Mouse (Mus musculus) cerebellum, postnatal 10 days (tissue): ENCODE data around the gene Gm45140.
"Not testable (repeated sequence)": the region's sequence is repeated elsewhere in the genome, so short reads cannot be mapped to it uniquely, and the experiment has no call there.

Experiments used
- DNase-seq, 2 experiments: peaks; one replicate each; pipeline ENCODE4 v3.0.0; 2021; ENCODE audit warnings: mixed read lengths in 2 of 2

The Gm45140 gene

DNA sequence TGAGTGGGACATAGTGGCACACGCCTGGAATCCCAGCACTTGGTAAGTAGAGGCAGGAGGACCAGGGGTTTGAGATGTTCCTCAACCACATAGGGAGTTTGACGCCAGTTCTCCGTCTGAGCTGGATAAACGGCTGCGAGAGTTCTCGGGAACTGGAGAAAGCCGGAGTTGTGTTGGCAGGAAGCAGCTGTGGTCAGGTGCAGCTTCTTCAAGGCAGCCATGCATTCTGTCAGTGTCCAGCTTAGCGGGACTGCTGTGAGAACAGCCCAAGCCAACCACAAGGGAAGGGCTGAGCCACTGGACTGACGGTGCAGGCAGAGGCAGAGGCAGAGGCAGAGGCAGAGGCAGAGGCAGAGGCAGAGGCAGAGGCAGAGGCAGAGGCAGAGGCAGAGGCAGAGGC is 60.7 kb downstream of the Gm45140 start:
- DNase-seq = no peak

DNA sequence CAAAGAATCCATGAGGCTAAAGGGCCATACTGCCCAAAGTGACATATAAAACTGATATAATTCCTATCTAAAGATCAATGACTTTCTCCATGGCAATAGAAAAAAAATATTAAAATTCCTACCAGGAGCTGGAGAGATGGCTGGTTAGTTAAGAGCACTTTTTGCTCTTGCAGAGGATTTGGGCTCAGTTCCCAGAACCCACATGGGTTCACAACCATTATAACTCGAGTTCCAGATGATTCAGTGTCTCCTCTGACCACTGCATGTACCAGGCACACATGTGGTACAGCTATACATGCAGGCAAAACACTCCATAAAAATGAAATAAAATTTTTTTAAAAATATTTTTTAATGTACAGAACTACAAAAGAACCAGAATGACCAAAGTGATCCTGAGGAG is 61.1 kb downstream of the Gm45140 start:
- DNase-seq = no peak

DNA sequence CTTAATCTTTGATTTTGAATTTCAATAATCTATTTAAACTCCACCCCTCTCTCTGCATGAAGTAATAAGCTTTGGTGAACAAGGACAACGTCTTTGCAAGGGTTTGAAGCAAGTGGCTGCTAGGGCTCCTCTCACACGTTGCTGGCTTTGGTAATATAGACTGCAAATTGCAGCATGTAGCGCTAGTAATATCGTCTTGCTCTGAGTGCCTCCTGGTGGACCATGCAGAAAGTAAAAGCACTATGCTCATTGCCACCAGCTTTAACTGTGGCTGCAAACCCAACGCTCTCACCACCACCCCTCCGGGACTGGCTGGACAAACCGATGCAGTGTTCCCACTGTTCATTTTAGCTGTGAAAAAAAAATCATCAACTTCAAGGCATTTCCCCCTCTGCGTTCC is 65.0 kb downstream of the Gm45140 start:
- DNase-seq = no peak

DNA sequence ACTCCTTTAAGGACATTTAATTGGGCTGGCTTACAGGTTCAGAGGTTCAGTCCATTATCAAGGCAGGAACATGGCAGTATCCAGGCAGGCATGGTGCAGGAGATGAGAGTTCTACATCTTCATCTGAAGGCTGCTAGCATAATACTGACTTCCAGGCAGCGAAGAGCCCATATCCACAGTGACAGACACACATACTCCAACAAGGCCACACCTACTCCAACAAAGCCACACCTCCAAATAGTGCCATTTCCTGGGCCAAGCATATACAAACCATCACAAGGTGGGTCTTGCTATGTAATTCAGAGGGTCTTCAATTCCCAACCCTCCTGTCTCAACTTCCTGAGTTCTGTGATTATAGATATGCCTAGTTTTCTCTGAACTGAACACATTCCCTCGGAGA is 71.3 kb downstream of the Gm45140 start:
- DNase-seq = not testable (repeated sequence)

- DNase-seq = peak; percentile 39 to 65
Measured at GRCm38 (mm10) chr6:87763376-87764280, 72.0 kb downstream of the Gm45140 start.

- DNase-seq = no peak
Measured at GRCm38 (mm10) chr6:87762161-87762560, 73.4 kb downstream of the Gm45140 start.

DNA sequence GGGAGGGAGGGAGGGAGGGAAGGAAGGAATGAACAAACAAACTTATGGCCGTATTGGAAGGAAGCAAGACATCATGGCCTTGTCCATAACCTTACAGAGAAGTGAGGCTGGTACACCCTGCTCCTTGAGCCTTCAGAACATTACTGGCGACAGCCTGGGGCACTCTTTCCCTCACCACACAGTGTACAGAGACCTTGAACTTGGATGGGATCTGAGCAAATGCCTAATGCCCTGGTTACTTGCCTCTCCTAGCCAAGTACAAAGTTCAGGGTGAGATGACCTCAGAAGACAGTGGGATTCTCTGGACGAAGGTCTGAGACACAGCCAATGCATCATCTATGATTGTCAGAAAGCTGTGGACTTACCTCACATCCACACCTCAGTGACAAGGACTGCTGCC is 75.7 kb downstream of the Gm45140 start:
- no peak for DNase-seq

GRCm38 (mm10) chr6:87759404-87759803 is 76.2 kb downstream of the Gm45140 start:
- no peak for DNase-seq

GRCm38 (mm10) chr6:87756896-87757295 is 78.7 kb downstream of the Gm45140 start:
- DNase-seq = no peak

DNA sequence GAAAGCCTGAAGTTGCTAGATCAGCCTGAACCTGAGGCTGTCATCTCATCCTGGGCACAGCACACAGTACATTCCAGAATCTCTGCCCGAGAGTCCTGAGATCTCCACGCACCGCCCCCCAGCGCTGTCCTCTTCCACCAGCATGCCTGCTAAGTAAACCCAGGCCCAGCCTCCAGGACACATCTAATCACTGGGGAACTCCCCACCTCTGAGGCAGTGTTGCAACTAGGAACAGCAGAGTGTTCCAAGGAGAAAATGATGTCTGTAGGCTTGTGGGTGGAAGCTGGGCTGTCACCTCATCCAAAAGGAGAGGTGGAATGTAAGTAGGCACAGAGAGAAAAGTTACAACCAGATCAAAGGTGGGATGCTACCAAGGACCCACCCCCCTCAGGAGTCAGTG is 80.4 kb downstream of the Gm45140 start:
- no peak for DNase-seq

DNA sequence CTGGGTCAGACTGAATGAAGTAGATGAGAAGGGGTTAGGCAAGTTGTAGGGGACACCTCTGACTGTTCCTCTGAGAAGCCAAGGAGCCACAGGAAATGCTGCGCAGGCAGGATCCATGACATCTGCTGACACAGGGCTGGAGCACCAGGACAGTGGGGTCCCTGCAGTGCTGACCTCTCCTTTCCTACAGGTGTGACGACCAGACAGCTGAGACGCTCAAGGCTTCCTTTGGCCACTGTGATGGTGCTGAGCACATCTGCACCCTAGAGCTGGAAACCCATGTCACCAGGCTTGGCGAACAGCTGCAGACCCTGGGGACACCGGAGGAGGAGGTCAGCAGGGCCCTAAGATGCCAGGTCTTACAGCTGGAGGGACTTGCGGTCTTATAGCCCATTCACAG is 84.0 kb downstream of the Gm45140 start:
- DNase-seq = no peak

- no peak for DNase-seq
Measured at GRCm38 (mm10) chr6:87750184-87750910, 85.2 kb downstream of the Gm45140 start.

DNA sequence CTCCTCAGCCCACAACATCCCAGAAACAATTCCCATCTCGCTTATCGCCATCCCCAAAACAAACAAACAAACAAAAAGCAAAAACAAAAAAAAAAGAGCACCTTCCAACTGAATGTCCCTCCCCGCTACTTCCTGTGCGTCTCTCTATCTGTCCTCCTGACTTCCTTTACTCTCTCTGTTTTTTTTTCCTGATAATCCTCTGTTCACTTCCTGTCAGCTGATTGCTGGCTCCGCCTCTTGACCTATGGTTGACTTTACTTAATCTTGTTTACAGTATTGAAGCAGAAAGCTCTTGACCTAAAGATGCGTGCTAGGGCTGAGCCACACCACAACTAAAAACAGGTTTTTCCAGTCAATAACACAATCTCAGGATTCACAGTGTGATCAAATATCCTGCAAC is 87.1 kb downstream of the Gm45140 start:
- DNase-seq = no peak

- DNase-seq = no peak
Measured at GRCm38 (mm10) chr6:87748078-87748477, 87.5 kb downstream of the Gm45140 start.

GRCm38 (mm10) chr6:87746849-87747248 is 88.7 kb downstream of the Gm45140 start:
- no peak for DNase-seq

DNA sequence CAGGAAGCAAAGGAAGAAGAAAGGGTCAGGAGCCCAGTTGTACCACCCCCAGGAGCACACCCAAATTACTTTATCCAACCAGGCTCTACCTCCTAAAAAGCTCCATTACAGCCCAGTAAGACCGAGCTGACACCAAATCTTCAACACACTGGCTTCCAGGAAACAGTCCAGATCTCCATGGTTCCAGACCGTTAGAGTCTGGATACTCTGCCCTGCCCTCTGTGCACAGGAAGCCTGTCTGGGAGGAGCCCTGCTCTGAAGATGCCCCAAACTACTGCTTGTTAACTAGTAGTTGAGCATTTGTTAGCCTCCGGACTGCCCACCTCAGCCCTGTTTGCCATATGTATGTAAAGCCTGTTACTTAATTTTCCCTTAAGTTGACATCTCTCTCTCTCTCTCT is 89.5 kb downstream of the Gm45140 start:
- no peak for DNase-seq

DNA sequence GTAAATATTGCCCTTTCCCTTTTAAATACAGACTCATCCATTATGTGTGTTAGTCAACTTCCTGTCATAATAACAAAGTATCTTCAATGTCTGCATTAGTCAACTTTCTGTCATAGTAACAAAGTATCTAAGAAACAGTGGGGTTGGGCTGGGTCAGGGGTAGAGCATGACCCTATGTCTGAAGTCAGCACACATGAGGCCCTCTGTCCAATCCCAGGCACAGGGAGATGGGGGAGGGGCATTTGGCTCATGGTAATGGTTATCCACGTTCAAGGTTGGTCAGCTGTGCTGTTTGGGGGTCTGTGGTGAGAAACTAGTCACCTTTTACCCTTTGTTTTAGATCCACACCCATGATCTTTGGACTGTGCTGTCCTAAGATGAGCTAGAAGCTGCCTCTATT is 90.3 kb downstream of the Gm45140 start:
- DNase-seq = no peak

DNA sequence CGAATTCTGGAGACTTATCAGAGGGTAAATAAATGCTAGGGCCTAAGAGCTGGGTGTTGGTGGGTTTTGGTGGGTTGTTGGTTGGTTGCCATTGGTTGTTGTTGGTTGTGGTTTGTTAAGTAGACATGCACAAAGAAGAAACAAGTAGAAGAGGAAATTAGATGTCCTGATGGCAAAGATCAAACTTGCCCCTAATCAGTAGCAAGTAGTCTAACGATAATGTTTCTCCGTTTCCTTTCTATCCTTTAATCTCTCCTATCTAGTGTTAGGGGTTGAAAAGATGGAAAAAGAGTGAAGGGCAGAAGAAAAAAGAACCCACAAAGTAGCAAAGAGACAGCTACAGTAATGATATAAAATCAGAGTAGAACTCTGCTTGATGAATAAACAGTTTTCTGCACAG is 91.0 kb downstream of the Gm45140 start:
- DNase-seq = no peak

- no peak for DNase-seq
Measured at GRCm38 (mm10) chr6:87743281-87743680, 92.3 kb downstream of the Gm45140 start.

DNA sequence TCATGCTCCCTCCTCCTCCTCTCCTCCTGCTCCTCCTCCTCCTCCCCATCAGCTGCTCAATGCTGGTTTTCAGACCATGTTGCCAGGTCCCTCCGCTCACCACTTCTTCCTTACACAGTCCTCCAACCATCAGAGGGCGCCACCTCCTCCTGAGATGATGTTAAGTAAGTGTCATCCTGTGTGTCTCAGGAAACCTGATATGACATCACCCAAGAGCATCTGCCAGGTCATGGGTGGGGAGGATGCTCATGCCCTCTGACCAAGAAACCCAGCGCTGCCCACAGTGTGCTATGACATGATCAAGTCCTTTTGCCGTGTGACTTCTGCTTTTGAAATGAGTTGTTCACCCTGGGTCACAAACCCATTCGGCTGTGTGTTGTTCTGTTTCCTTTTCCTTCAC is 92.8 kb downstream of the Gm45140 start:
- DNase-seq = peak; percentile 30 to 50

- no peak for DNase-seq
Measured at GRCm38 (mm10) chr6:87741978-87742377, 93.6 kb downstream of the Gm45140 start.

GRCm38 (mm10) chr6:87740496-87740895 is 95.1 kb downstream of the Gm45140 start:
- no peak for DNase-seq

- DNase-seq = no peak
Measured at GRCm38 (mm10) chr6:87739898-87740297, 95.7 kb downstream of the Gm45140 start.
